Mouse (Mus musculus) MEL (cell line): ENCODE measurements around the gene Prrg2. TPM values are rescaled to one million over a fixed set of nuclear protein-coding genes. Genes with fewer than 3 reads are reported as not detected.

Source experiments
- DNase-seq: peaks from one replicate; pipeline ENCODE4 v3.0.0; 2011; ENCODE audit warnings: low read depth, low spot score
- H3K27ac ChIP-seq: 2 replicates; pipeline ENCODE4 v1.5.1; 2012; ENCODE audit warnings: low read depth, mild to moderate bottlenecking, control low read depth, low read length, moderate library complexity; ENCODE audit not compliant: control insufficient read depth
- H3K27me3 ChIP-seq, 2 experiments: fragments of 150-350 bp in 1 of 2; sonication (generic) in 1 of 2; 2 replicates each; pipeline ENCODE4 v1.6.1; 2012; ENCODE audit warnings: low read length in 2 of 2, mild to moderate bottlenecking in 2 of 2, improper control_type of control experiment in 1 of 2, moderate library complexity in 1 of 2; ENCODE audit not compliant: insufficient read depth in 2 of 2, control insufficient read depth in 1 of 2
- H3K36me3 ChIP-seq, 2 experiments: 2 replicates each; pipeline ENCODE4 v1.6.1; 2012 to 2014; ENCODE audit warnings: low read length in 2 of 2, improper control_type of control experiment in 1 of 2, inconsistent platforms in 1 of 2, mild to moderate bottlenecking in 1 of 2; ENCODE audit not compliant: insufficient read depth in 2 of 2, control insufficient read depth in 1 of 2
- H3K4me1 ChIP-seq, 2 experiments: fragments of 150-350 bp in 1 of 2; sonication (generic) in 1 of 2; 2 replicates each; pipeline ENCODE4 v1.6.1; 2012; ENCODE audit warnings: low read length in 2 of 2, improper control_type of control experiment in 1 of 2, mild to moderate bottlenecking in 1 of 2; ENCODE audit not compliant: insufficient read depth in 2 of 2, control insufficient read depth in 1 of 2
- H3K4me3 ChIP-seq, 2 experiments: fragments of 150-350 bp in 1 of 2; sonication (generic) in 1 of 2; 2 replicates each; pipeline ENCODE4 v1.5.1; 2012; ENCODE audit warnings: low read depth in 2 of 2, low read length in 2 of 2, mild to moderate bottlenecking in 2 of 2, moderate library complexity in 2 of 2, control low read depth in 1 of 2, improper control_type of control experiment in 1 of 2; ENCODE audit not compliant: control insufficient read depth in 1 of 2, insufficient read depth in 1 of 2
- H3K79me2 ChIP-seq: 2 replicates; pipeline ENCODE4 v1.6.1; 2012; ENCODE audit warnings: mild to moderate bottlenecking, low read length, moderate library complexity; ENCODE audit not compliant: control insufficient read depth, poor library complexity, insufficient read depth
- H3K9ac ChIP-seq: 2 replicates; pipeline ENCODE4 v1.6.1; 2012; ENCODE audit warnings: low read depth, mild to moderate bottlenecking, control low read depth, low read length, moderate library complexity; ENCODE audit not compliant: control insufficient read depth, poor library complexity, severe bottlenecking
- H3K9me3 ChIP-seq: fragments of 150-350 bp; sonication (generic); replicated peaks from 2 replicates; pipeline ENCODE4 v1.6.1; 2012; ENCODE audit warnings: mild to moderate bottlenecking, low read length, improper control_type of control experiment, moderate library complexity; ENCODE audit not compliant: insufficient read depth
- CHD2 ChIP-seq: IDR thresholded peaks from 2 replicates; pipeline ENCODE4 v1.6.1; 2011; ENCODE audit warnings: low read length, improper control_type of control experiment
- E2F4 ChIP-seq: IDR thresholded peaks from 2 replicates; pipeline ENCODE4 v1.6.1; 2011; ENCODE audit warnings: low read depth, low read length, improper control_type of control experiment, borderline replicate concordance
- EP300 ChIP-seq, 2 experiments: IDR thresholded peaks; 2 replicates each; pipeline ENCODE4 v1.6.1; 2011; ENCODE audit warnings: improper control_type of control experiment in 2 of 2, low read length in 2 of 2, low read depth in 1 of 2, mild to moderate bottlenecking in 1 of 2
- ETS1 ChIP-seq: IDR thresholded peaks from 2 replicates; pipeline ENCODE4 v1.6.1; 2012; ENCODE audit warnings: low read depth, mild to moderate bottlenecking, inconsistent platforms, low read length, improper control_type of control experiment, moderate library complexity
- KAT2A ChIP-seq: conservative IDR thresholded peaks from 2 replicates; pipeline ENCODE4 v1.6.1; 2012; ENCODE audit warnings: low read depth, low read length, improper control_type of control experiment, inconsistent platforms
- MAX ChIP-seq: IDR thresholded peaks from 2 replicates; pipeline ENCODE4 v1.6.1; 2011; ENCODE audit warnings: low read length, improper control_type of control experiment
- MAZ ChIP-seq: IDR thresholded peaks from 2 replicates; pipeline ENCODE4 v1.6.1; 2012; ENCODE audit warnings: low read depth, mild to moderate bottlenecking, inconsistent platforms, low read length, improper control_type of control experiment
- MEF2A ChIP-seq: IDR thresholded peaks from 2 replicates; pipeline ENCODE4 v1.6.1; 2014; ENCODE audit warnings: low read depth, mild to moderate bottlenecking, inconsistent platforms, low read length, improper control_type of control experiment; ENCODE audit not compliant: poor library complexity, insufficient replicate concordance, severe bottlenecking; ENCODE audit errors: extremely low read depth
- MXI1 ChIP-seq: IDR thresholded peaks from 2 replicates; pipeline ENCODE4 v1.6.1; 2011; ENCODE audit warnings: mild to moderate bottlenecking, low read depth, low read length, improper control_type of control experiment
- MYC ChIP-seq: IDR thresholded peaks from 2 replicates; pipeline ENCODE4 v1.6.1; 2011; ENCODE audit warnings: low read depth, mild to moderate bottlenecking, low read length, improper control_type of control experiment, moderate library complexity
- NELFE ChIP-seq: IDR thresholded peaks from 2 replicates; pipeline ENCODE4 v1.6.1; 2011; ENCODE audit warnings: low read depth, low read length, improper control_type of control experiment
- POLR2A ChIP-seq, 2 experiments: IDR thresholded peaks; 2 replicates each; pipeline ENCODE4 v1.6.1; 2011 to 2012; ENCODE audit warnings: low read length in 2 of 2, mild to moderate bottlenecking in 2 of 2, control low read depth in 1 of 2, improper control_type of control experiment in 1 of 2, low read depth in 1 of 2, moderate library complexity in 1 of 2; ENCODE audit not compliant: control insufficient read depth in 1 of 2, insufficient read depth in 1 of 2, poor library complexity in 1 of 2
- POLR2AphosphoS5 ChIP-seq: IDR thresholded peaks from 2 replicates; pipeline ENCODE4 v1.6.1; 2012; ENCODE audit warnings: low read depth, borderline replicate concordance, mild to moderate bottlenecking, inconsistent platforms, low read length, moderate library complexity, mixed read lengths
- RAD21 ChIP-seq: IDR thresholded peaks from 2 replicates; pipeline ENCODE4 v1.6.1; 2011; ENCODE audit warnings: mild to moderate bottlenecking, low read depth, low read length, improper control_type of control experiment
- RCOR1 ChIP-seq: IDR thresholded peaks from 2 replicates; pipeline ENCODE4 v1.6.1; 2012; ENCODE audit warnings: low read depth, mild to moderate bottlenecking, inconsistent platforms, low read length, improper control_type of control experiment
- SMC3 ChIP-seq: IDR thresholded peaks from 2 replicates; pipeline ENCODE4 v1.6.1; 2011; ENCODE audit warnings: low read depth, low read length, improper control_type of control experiment
- TAL1 ChIP-seq: IDR thresholded peaks from 2 replicates; pipeline ENCODE4 v1.6.1; 2012; ENCODE audit warnings: mild to moderate bottlenecking, inconsistent platforms, low read length, moderate library complexity, mixed read lengths
- TCF12 ChIP-seq: IDR thresholded peaks from 2 replicates; pipeline ENCODE4 v1.6.1; 2014; ENCODE audit warnings: low read depth, mild to moderate bottlenecking, inconsistent platforms, low read length, improper control_type of control experiment, moderate library complexity
- UBTF ChIP-seq: IDR thresholded peaks from 2 replicates; pipeline ENCODE4 v1.6.1; 2012; ENCODE audit warnings: low read depth, mild to moderate bottlenecking, inconsistent platforms, low read length, improper control_type of control experiment, moderate library complexity, borderline replicate concordance; ENCODE audit not compliant: insufficient read depth
- USF1 ChIP-seq: IDR thresholded peaks from 2 replicates; pipeline ENCODE4 v1.6.1; 2014; ENCODE audit warnings: low read depth, mild to moderate bottlenecking, inconsistent platforms, low read length, improper control_type of control experiment, moderate library complexity
- USF2 ChIP-seq, 2 experiments: IDR thresholded peaks; 2 replicates each; pipeline ENCODE4 v1.6.1; 2011 to 2012; ENCODE audit warnings: improper control_type of control experiment in 2 of 2, low read length in 2 of 2, borderline replicate concordance in 1 of 2, inconsistent platforms in 1 of 2, low read depth in 1 of 2, mild to moderate bottlenecking in 1 of 2; ENCODE audit not compliant: insufficient read depth in 1 of 2
- ZC3H11A ChIP-seq: IDR thresholded peaks from 2 replicates; pipeline ENCODE4 v1.6.1; 2012; ENCODE audit warnings: low read depth, mild to moderate bottlenecking, inconsistent platforms, low read length, improper control_type of control experiment
- ZNF384 ChIP-seq: IDR thresholded peaks from 2 replicates; pipeline ENCODE4 v1.6.1; 2012; ENCODE audit warnings: low read depth, mild to moderate bottlenecking, inconsistent platforms, low read length, improper control_type of control experiment
- polyA plus RNA-seq, 2 experiments: library from polyadenylated mRNA; stranded (reverse) in 1 of 2; unstranded in 1 of 2; fragments of >175 nt in 1 of 2; fragments of >200 nt in 1 of 2; gene quantifications; 2 replicates each; pipeline versions ENCODE4 v1.2.1 to v1.2.4; 2012; ENCODE audit warnings: low replicate concordance in 2 of 2, low read depth in 1 of 2; ENCODE audit not compliant: insufficient read length in 2 of 2, insufficient read depth in 1 of 2, missing spikeins in 1 of 2
- total RNA-seq: library from RNA; depleted of rRNA; stranded (reverse); fragments of 300-350 nt; gene quantifications from 2 replicates; pipeline ENCODE4 v1.2.3, GENCODE M21; 2012

Gene Prrg2
- total and polyA plus RNA-seq, 3 experiments: 7.5 to 16.9 TPM; not detected in 1

- no peak overlapping the region for H3K4me3 ChIP-seq
- DNase-seq: no peak
- H3K4me1 ChIP-seq: peaks cover 0 to 4% of the 10 kb centered on the region in 2 experiments; a peak in 1 of 4 replicates
- no peaks in the 10 kb centered on the region for H3K9me3 ChIP-seq
- no peak overlapping the region for H3K9ac ChIP-seq
- H3K27me3 ChIP-seq: no peaks in the 10 kb centered on the region
- no peaks in the 10 kb centered on the region; the same call in 1 of the 2 replicates for H3K79me2 ChIP-seq
- TF ChIP-seq SMC3: no peak
- no peak for TF ChIP-seq USF1
- no peak for TF ChIP-seq RAD21
- no peak for TF ChIP-seq KAT2A
- TF ChIP-seq EP300 (IDR thresholded peaks at IDR 0.05; ENCODE audit: low read depth in 1 of 2, low read length in 2 of 2): no peak
- TF ChIP-seq UBTF: no peak
- TF ChIP-seq MEF2A: no peak
- no peak for TF ChIP-seq MXI1
- no peak for TF ChIP-seq TAL1
- TF ChIP-seq MAZ: no peak
- TF ChIP-seq TCF12: no peak
- TF ChIP-seq E2F4: no peak
- TF ChIP-seq POLR2AphosphoS5: no peak
- no peak for TF ChIP-seq MAX
- no peak for TF ChIP-seq MYC
- no peak for TF ChIP-seq ZNF384
- TF ChIP-seq ETS1: no peak
- no peak for TF ChIP-seq USF2 (IDR thresholded peaks at IDR 0.05; ENCODE audit: borderline replicate concordance in 1 of 2, insufficient read depth in 1 of 2, low read depth in 1 of 2, low read length in 2 of 2)
- TF ChIP-seq NELFE: no peak
- TF ChIP-seq, all 39 proteins: peak for 0
- Histone ChIP-seq H3K36me3 (peaks cover 0 to 2% of the 10 kb centered on the region in 2 experiments; a peak in 1 of 4 replicates), H3K27ac (no peak overlapping the region)
Observed at GRCm38 (mm10) chr7:45077322-45077721, 14.8 kb upstream of the Prrg2 start.

- no peak overlapping the region for H3K27ac ChIP-seq
- H3K79me2 ChIP-seq: no peaks in the 10 kb centered on the region; the same call in 1 of the 2 replicates
- H3K4me1 ChIP-seq: peaks cover 0 to 4% of the 10 kb centered on the region in 2 experiments; a peak in 1 of 4 replicates
- TF ChIP-seq ZC3H11A (no peak), USF2 (IDR thresholded peaks at IDR 0.05; ENCODE audit: borderline replicate concordance in 1 of 2, insufficient read depth in 1 of 2, low read depth in 1 of 2, low read length in 2 of 2) (no peak), CHD2 (no peak), TCF12 (no peak), MXI1 (no peak), UBTF (no peak), POLR2A (IDR thresholded peaks at IDR 0.05; ENCODE audit: control insufficient read depth in 1 of 2, insufficient read depth in 1 of 2, low read depth in 1 of 2, low read length in 2 of 2, poor library complexity in 1 of 2) (no peak; a peak in 1 of 4 replicates), RCOR1 (no peak), NELFE (no peak)
- H3K9ac ChIP-seq: no peak overlapping the region
- peaks cover 0 to 2% of the 10 kb centered on the region in 2 experiments; a peak in 1 of 4 replicates for H3K36me3 ChIP-seq
- no peak for DNase-seq
- H3K4me3 ChIP-seq: no peak overlapping the region
- no peaks in the 10 kb centered on the region for H3K27me3 ChIP-seq
- H3K9me3 ChIP-seq: no peaks in the 10 kb centered on the region
Observed at GRCm38 (mm10) chr7:45076501-45076900, 14.0 kb upstream of the Prrg2 start.
